Mouse (Mus musculus): ENCODE measurements around the gene Rft1. TPM values are rescaled to one million over a fixed set of nuclear protein-coding genes. Genes with fewer than 3 reads are reported as not detected.

Rft1 gene
- polyA plus RNA-seq, 1 experiment from 2014 or later, result 11.6 TPM

GRCm38 (mm10) chr14:30674947-30675346 lies 20.8 kb downstream of the Rft1 start:
- H3K4me2 ChIP-seq (ENCODE audit: low read depth), result no peak overlapping the region
- 79% methylated on average over 6 of the region's 6 CpGs for WGBS
- no peak overlapping the region for H3K9ac ChIP-seq (ENCODE audit: low read length)
- ATAC-seq (ENCODE audit: insufficient read depth, low FRiP score, low TSS enrichment) (no peak), DNase-seq (ENCODE audit: low spot score) (no peak)
- H3K4me1 ChIP-seq (ENCODE audit: control insufficient read depth, insufficient read depth, low read length), result no peaks in the 10 kb centered on the region
- no peak overlapping the region for H3K4me3 ChIP-seq (ENCODE audit: low read depth, low read length)
- no peaks in the 10 kb centered on the region for H3K36me3 ChIP-seq (ENCODE audit: control insufficient read depth, insufficient read depth, low read length)
- H3K9me3 ChIP-seq (ENCODE audit: control insufficient read depth, low read length), result no peaks in the 10 kb centered on the region
- no peaks in the 10 kb centered on the region for H3K27me3 ChIP-seq (ENCODE audit: control insufficient read depth, insufficient read depth, low read length)
- H3K27ac ChIP-seq (ENCODE audit: low read depth, low read length), result no peak overlapping the region

GRCm38 (mm10) chr14:30682131-30682530 lies 28.0 kb downstream of the Rft1 start:
- Histone ChIP-seq H3K27ac (ENCODE audit: low read depth, low read length) (no peak overlapping the region), H3K9ac (ENCODE audit: low read length) (no peak overlapping the region), H3K36me3 (ENCODE audit: control insufficient read depth, insufficient read depth, low read length) (peaks cover 7% of the 10 kb centered on the region), H3K4me1 (ENCODE audit: control insufficient read depth, insufficient read depth, low read length) (no peaks in the 10 kb centered on the region), H3K4me2 (ENCODE audit: low read depth) (no peak overlapping the region), H3K27me3 (ENCODE audit: control insufficient read depth, insufficient read depth, low read length) (no peaks in the 10 kb centered on the region), H3K4me3 (ENCODE audit: low read depth, low read length) (no peak overlapping the region), H3K9me3 (ENCODE audit: control insufficient read depth, low read length) (no peaks in the 10 kb centered on the region)
- ATAC-seq (ENCODE audit: insufficient read depth, low FRiP score, low TSS enrichment) (no peak), DNase-seq (ENCODE audit: low spot score) (no peak)
- WGBS, result 86% methylated on average over 3 of the region's 3 CpGs

- no peaks in the 10 kb centered on the region; the same call in 1 of the 2 replicates for H3K36me3 ChIP-seq (ENCODE audit: control insufficient read depth, insufficient read depth, low read length)
Observed at GRCm38 (mm10) chr14:30690685-30691084, 36.5 kb downstream of the Rft1 start.

GRCm38 (mm10) chr14:30692439-30692838 lies 38.3 kb downstream of the Rft1 start:
- 84% methylated on average over 6 of the region's 6 CpGs for WGBS
- H3K4me2 ChIP-seq (ENCODE audit: low read depth), result no peak overlapping the region

More at GRCm38 (mm10) chr14:30690685-30691084, 36.5 kb downstream of the Rft1 start:
- ATAC-seq (ENCODE audit: insufficient read depth, low FRiP score, low TSS enrichment) (no peak), DNase-seq (ENCODE audit: low spot score) (no peak)
- no peak overlapping the region for H3K4me2 ChIP-seq (ENCODE audit: low read depth)
- WGBS, result 88% methylated on average over 3 of the region's 3 CpGs
- no peak overlapping the region for H3K27ac ChIP-seq (ENCODE audit: low read depth, low read length)
- no peak overlapping the region for H3K9ac ChIP-seq (ENCODE audit: low read length)
- no peak overlapping the region for H3K4me3 ChIP-seq (ENCODE audit: low read depth, low read length)
- H3K27me3 ChIP-seq (ENCODE audit: control insufficient read depth, insufficient read depth, low read length), result no peaks in the 10 kb centered on the region
- no peaks in the 10 kb centered on the region for H3K4me1 ChIP-seq (ENCODE audit: control insufficient read depth, insufficient read depth, low read length)
- no peaks in the 10 kb centered on the region for H3K9me3 ChIP-seq (ENCODE audit: control insufficient read depth, low read length)

GRCm38 (mm10) chr14:30694786-30695185 lies 40.6 kb downstream of the Rft1 start:
- Histone ChIP-seq H3K4me3 (ENCODE audit: low read depth, low read length) (no peak overlapping the region), H3K27ac (ENCODE audit: low read depth, low read length) (no peak overlapping the region), H3K9ac (ENCODE audit: low read length) (no peak overlapping the region), H3K36me3 (ENCODE audit: control insufficient read depth, insufficient read depth, low read length) (no peaks in the 10 kb centered on the region), H3K4me2 (ENCODE audit: low read depth) (no peak overlapping the region), H3K9me3 (ENCODE audit: control insufficient read depth, low read length) (no peaks in the 10 kb centered on the region), H3K27me3 (ENCODE audit: control insufficient read depth, insufficient read depth, low read length) (no peaks in the 10 kb centered on the region), H3K4me1 (ENCODE audit: control insufficient read depth, insufficient read depth, low read length) (no peaks in the 10 kb centered on the region)
- no peak for ATAC-seq (ENCODE audit: insufficient read depth, low FRiP score, low TSS enrichment)
- no peak for DNase-seq (ENCODE audit: low spot score)
- 82% methylated on average over 2 of the region's 2 CpGs for WGBS

More at GRCm38 (mm10) chr14:30692439-30692838, 38.3 kb downstream of the Rft1 start:
- Histone ChIP-seq H3K27ac (ENCODE audit: low read depth, low read length) (no peak overlapping the region), H3K36me3 (ENCODE audit: control insufficient read depth, insufficient read depth, low read length) (no peaks in the 10 kb centered on the region), H3K4me3 (ENCODE audit: low read depth, low read length) (no peak overlapping the region), H3K4me1 (ENCODE audit: control insufficient read depth, insufficient read depth, low read length) (no peaks in the 10 kb centered on the region), H3K9ac (ENCODE audit: low read length) (no peak overlapping the region), H3K27me3 (ENCODE audit: control insufficient read depth, insufficient read depth, low read length) (no peaks in the 10 kb centered on the region), H3K9me3 (ENCODE audit: control insufficient read depth, low read length) (no peaks in the 10 kb centered on the region)
- ATAC-seq (ENCODE audit: insufficient read depth, low FRiP score, low TSS enrichment), result no peak
- DNase-seq (ENCODE audit: low spot score), result no peak

- DNase-seq (ENCODE audit: low spot score) (no peak), ATAC-seq (ENCODE audit: insufficient read depth, low FRiP score, low TSS enrichment) (no peak)
- H3K4me1 ChIP-seq (ENCODE audit: control insufficient read depth, insufficient read depth, low read length), result no peaks in the 10 kb centered on the region
- no peaks in the 10 kb centered on the region for H3K9me3 ChIP-seq (ENCODE audit: control insufficient read depth, low read length)
- H3K9ac ChIP-seq (ENCODE audit: low read length), result no peak overlapping the region
- 83% methylated on average over 4 of the region's 4 CpGs for WGBS
- no peaks in the 10 kb centered on the region for H3K36me3 ChIP-seq (ENCODE audit: control insufficient read depth, insufficient read depth, low read length)
- no peak overlapping the region for H3K27ac ChIP-seq (ENCODE audit: low read depth, low read length)
- H3K4me2 ChIP-seq (ENCODE audit: low read depth), result no peak overlapping the region
- no peak overlapping the region for H3K4me3 ChIP-seq (ENCODE audit: low read depth, low read length)
- no peaks in the 10 kb centered on the region for H3K27me3 ChIP-seq (ENCODE audit: control insufficient read depth, insufficient read depth, low read length)
Observed at GRCm38 (mm10) chr14:30695609-30696008, 41.4 kb downstream of the Rft1 start.

- no peak for DNase-seq (ENCODE audit: low spot score)
- H3K4me1 ChIP-seq (ENCODE audit: control insufficient read depth, insufficient read depth, low read length), result no peaks in the 10 kb centered on the region
- no peak for ATAC-seq (ENCODE audit: insufficient read depth, low FRiP score, low TSS enrichment)
- no peaks in the 10 kb centered on the region for H3K27me3 ChIP-seq (ENCODE audit: control insufficient read depth, insufficient read depth, low read length)
- no peaks in the 10 kb centered on the region for H3K9me3 ChIP-seq (ENCODE audit: control insufficient read depth, low read length)
- no peak overlapping the region for H3K27ac ChIP-seq (ENCODE audit: low read depth, low read length)
- 77% methylated on average over 15 of the region's 15 CpGs for WGBS
- no peak overlapping the region for H3K4me2 ChIP-seq (ENCODE audit: low read depth)
- H3K36me3 ChIP-seq (ENCODE audit: control insufficient read depth, insufficient read depth, low read length), result no peaks in the 10 kb centered on the region
- H3K4me3 ChIP-seq (ENCODE audit: low read depth, low read length), result no peak overlapping the region
- no peak overlapping the region for H3K9ac ChIP-seq (ENCODE audit: low read length)
Observed at GRCm38 (mm10) chr14:30697407-30698052, 43.4 kb downstream of the Rft1 start.

- WGBS, result 36% methylated on average over 8 of the region's 8 CpGs
- peak; percentile 75 for DNase-seq (ENCODE audit: low spot score)
- H3K9ac ChIP-seq (ENCODE audit: low read length), result no peak overlapping the region
- no peaks in the 10 kb centered on the region for H3K4me1 ChIP-seq (ENCODE audit: control insufficient read depth, insufficient read depth, low read length)
- no peaks in the 10 kb centered on the region for H3K36me3 ChIP-seq (ENCODE audit: control insufficient read depth, insufficient read depth, low read length)
- H3K4me3 ChIP-seq (ENCODE audit: low read depth, low read length), result no peak overlapping the region
- H3K27me3 ChIP-seq (ENCODE audit: control insufficient read depth, insufficient read depth, low read length), result no peaks in the 10 kb centered on the region
- no peak overlapping the region for H3K27ac ChIP-seq (ENCODE audit: low read depth, low read length)
- no peak for ATAC-seq (ENCODE audit: insufficient read depth, low FRiP score, low TSS enrichment)
- H3K9me3 ChIP-seq (ENCODE audit: control insufficient read depth, low read length), result no peaks in the 10 kb centered on the region
- no peak overlapping the region for H3K4me2 ChIP-seq (ENCODE audit: low read depth)
Observed at GRCm38 (mm10) chr14:30699656-30700055, 45.5 kb downstream of the Rft1 start.

GRCm38 (mm10) chr14:30702512-30702911 lies 48.4 kb downstream of the Rft1 start:
- H3K9me3 ChIP-seq (ENCODE audit: control insufficient read depth, low read length), result no peaks in the 10 kb centered on the region
- H3K4me1 ChIP-seq (ENCODE audit: control insufficient read depth, insufficient read depth, low read length), result no peaks in the 10 kb centered on the region
- no peaks in the 10 kb centered on the region for H3K36me3 ChIP-seq (ENCODE audit: control insufficient read depth, insufficient read depth, low read length)
- no peak overlapping the region for H3K9ac ChIP-seq (ENCODE audit: low read length)
- no peak overlapping the region for H3K4me2 ChIP-seq (ENCODE audit: low read depth)
- H3K27ac ChIP-seq (ENCODE audit: low read depth, low read length), result no peak overlapping the region
- H3K4me3 ChIP-seq (ENCODE audit: low read depth, low read length), result no peak overlapping the region
- no peak for DNase-seq (ENCODE audit: low spot score)
- H3K27me3 ChIP-seq (ENCODE audit: control insufficient read depth, insufficient read depth, low read length), result no peaks in the 10 kb centered on the region
- no peak for ATAC-seq (ENCODE audit: insufficient read depth, low FRiP score, low TSS enrichment)
- 59% methylated on average over 5 of the region's 5 CpGs for WGBS
